Mouse (Mus musculus) olfactory bulb, adult 2 months (tissue): ENCODE measurements around the gene Helz2.

ENCODE experiments used
- CTCF ChIP-seq: fragments of 200-500 bp; IDR thresholded peaks from 2 replicates; pipeline ENCODE4 v1.5.1; 2012; ENCODE audit warnings: low read depth, mild to moderate bottlenecking, low read length, moderate library complexity; ENCODE audit not compliant: insufficient read depth
- POLR2A ChIP-seq: fragments of 200-500 bp; IDR thresholded peaks from 2 replicates; pipeline ENCODE4 v1.6.1; 2012; ENCODE audit warnings: mild to moderate bottlenecking, low read depth, low read length, moderate library complexity; ENCODE audit not compliant: insufficient read depth

DNA sequence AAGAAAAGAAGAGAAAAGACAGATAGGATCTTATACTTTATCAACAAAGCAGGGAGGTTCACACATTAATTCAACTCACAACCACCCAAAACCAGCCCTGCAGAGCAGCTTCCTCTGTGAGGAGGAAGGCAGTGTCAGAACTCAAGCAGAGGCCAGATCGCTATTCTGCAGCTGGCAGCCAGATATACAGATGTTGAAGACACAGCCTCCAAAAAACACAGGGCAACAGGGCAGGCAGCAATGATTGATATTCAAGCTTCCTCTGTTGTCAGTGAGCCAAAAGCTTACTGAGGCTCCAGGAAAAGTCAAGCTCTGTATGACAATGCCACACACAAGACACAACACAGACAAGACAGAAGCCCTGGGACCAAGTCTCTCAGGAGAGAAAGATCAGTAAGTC lies 34.9 kb upstream of the Helz2 start:
- TF ChIP-seq POLR2A (no peak), CTCF (no peak)
